Comparison of ENCODE assay signal across 13 mouse cellular contexts in genomic region chr14:26647811-26648210, GRCm38 (mm10).
"Had no signal": no experiment of that assay in that cellular context is flagged by ENCODE, and none has a peak within 500 bp of the region (broad histone marks: within the 10 kb centered on the region; RNA-seq: fewer than 3 reads in every experiment).

No protein-coding gene starts in this region.

- H3K4me3 ChIP-seq: limb, embryonic 12.5 days; liver, embryonic 13.5 days; lung, embryonic 15.5 days; megakaryocyte, embryonic 14.5 days; midbrain, embryonic 15.5 days; neural tube, embryonic 12.5 days had no signal

- H3K27ac ChIP-seq: limb, embryonic 12.5 days; liver, embryonic 13.5 days; lung, embryonic 15.5 days; macrophage; midbrain, embryonic 15.5 days; neural tube, embryonic 12.5 days had no signal

- DNase-seq: kidney, postnatal 25 days; liver; liver, embryonic 13.5 days; liver, postnatal 0 days; lung, postnatal 14 days; thymus, adult 2 months; thymus, postnatal 25 days had no signal
